Mouse (Mus musculus): ENCODE measurements around the gene Ptprq.

GRCm38 (mm10) chr10:107752351-107753143 is 32.7 kb upstream of the Ptprq start:
- no peak for TF ChIP-seq POLR2A (IDR thresholded peaks at IDR 0.05; ENCODE audit: extremely low read depth, insufficient read depth, low read length)
- no peak for TF ChIP-seq CTCF (IDR thresholded peaks at IDR 0.05; ENCODE audit: extremely low read depth, insufficient read depth, low read length)
